ENCODE assay signal across 24 mouse cellular contexts in the genomic region with DNA sequence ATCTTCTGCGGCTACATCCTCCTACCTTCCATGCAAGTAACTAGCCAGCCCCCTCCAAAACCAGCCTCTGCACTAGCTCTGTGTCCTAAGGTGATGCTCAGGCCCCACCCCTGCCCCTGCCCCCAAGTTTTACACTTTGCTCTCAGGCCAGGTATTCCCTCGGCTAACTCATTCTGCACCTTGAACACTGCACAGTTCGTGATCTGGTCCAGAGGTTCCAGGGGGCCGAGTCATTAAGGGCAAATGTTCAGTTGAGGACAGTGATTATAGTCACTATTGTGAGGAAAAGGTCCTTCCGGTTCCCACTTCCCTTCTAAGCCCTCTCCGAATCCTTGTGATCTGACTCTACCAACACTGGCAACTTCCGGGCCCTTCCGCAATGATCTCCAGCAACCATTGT.
"Had no signal": no experiment of that assay in that cellular context is flagged by ENCODE, and none has a peak within 500 bp of the region (broad histone marks: within the 10 kb centered on the region; RNA-seq: fewer than 3 reads in every experiment).

No protein-coding gene starts in this region.

- H3K9ac ChIP-seq: heart, embryonic 12.5 days; hindbrain, embryonic 12.5 days; hindbrain, embryonic 14.5 days; intestine, embryonic 15.5 days; limb, embryonic 12.5 days; liver, embryonic 13.5 days; liver, embryonic 15.5 days had no signal

- DNase-seq: gastrocnemius, adult 2 months; gastrocnemius, postnatal 10 days; gastrocnemius, postnatal 25 days; heart, adult 18-20 months; heart, postnatal 10 days; heart, postnatal 4 days; kidney, postnatal 4 days; liver; liver, embryonic 13.5 days had no signal

- H3K4me2 ChIP-seq: heart, embryonic 12.5 days; hindbrain, embryonic 12.5 days; hindbrain, embryonic 14.5 days; intestine, embryonic 15.5 days; limb, embryonic 12.5 days; liver, embryonic 11.5 days; liver, embryonic 13.5 days; liver, embryonic 15.5 days had no signal

- H3K27me3 ChIP-seq: hindbrain, embryonic 12.5 days; intestine, embryonic 15.5 days; limb, embryonic 12.5 days; liver, embryonic 13.5 days; liver, embryonic 15.5 days had no signal

- H3K4me3 ChIP-seq: gastrocnemius, adult 2 months; heart, embryonic 10.5 days; heart, embryonic 12.5 days; hindbrain, embryonic 10.5 days; hindbrain, embryonic 12.5 days; intestine, embryonic 15.5 days; layer of hippocampus, adult 2 months; left cerebral cortex, adult 2 months; limb, embryonic 10.5 days; limb, embryonic 12.5 days; liver, embryonic 13.5 days; liver, embryonic 15.5 days had no signal

- H3K27ac ChIP-seq: gastrocnemius, adult 2 months; heart, embryonic 10.5 days; hindbrain, embryonic 10.5 days; hindbrain, embryonic 12.5 days; hindbrain, embryonic 14.5 days; intestine, embryonic 15.5 days; kidney, postnatal 0 days; layer of hippocampus, adult 2 months; left cerebral cortex, adult 2 months; limb, embryonic 10.5 days; limb, embryonic 12.5 days; liver, embryonic 13.5 days; liver, embryonic 15.5 days had no signal

- H3K9me3 ChIP-seq: heart, embryonic 10.5 days; hindbrain, embryonic 10.5 days; hindbrain, embryonic 12.5 days; intestine, embryonic 15.5 days; limb, embryonic 10.5 days; limb, embryonic 12.5 days; liver, embryonic 15.5 days had no signal

- H3K4me1 ChIP-seq: heart, embryonic 12.5 days; hindbrain, embryonic 12.5 days; intestine, embryonic 15.5 days; limb, embryonic 12.5 days; liver, embryonic 15.5 days had no signal

- H3K36me3 ChIP-seq: heart, embryonic 10.5 days; heart, embryonic 12.5 days; hindbrain, embryonic 10.5 days; hindbrain, embryonic 12.5 days; limb, embryonic 10.5 days; limb, embryonic 12.5 days; liver, embryonic 13.5 days; liver, embryonic 15.5 days had no signal

- ATAC-seq: hindbrain, embryonic 16.5 days; inflammation-experienced regulatory T-cells, adult 6 months; intestine, embryonic 15.5 days had no signal
